Mouse (Mus musculus): ENCODE results near the gene Thsd7a. TPM values are rescaled to one million over a fixed set of nuclear protein-coding genes. Genes with fewer than 3 reads are reported as not detected.

Gene Thsd7a
- polyA plus RNA-seq, 1 experiment = 2.4 TPM

DNA sequence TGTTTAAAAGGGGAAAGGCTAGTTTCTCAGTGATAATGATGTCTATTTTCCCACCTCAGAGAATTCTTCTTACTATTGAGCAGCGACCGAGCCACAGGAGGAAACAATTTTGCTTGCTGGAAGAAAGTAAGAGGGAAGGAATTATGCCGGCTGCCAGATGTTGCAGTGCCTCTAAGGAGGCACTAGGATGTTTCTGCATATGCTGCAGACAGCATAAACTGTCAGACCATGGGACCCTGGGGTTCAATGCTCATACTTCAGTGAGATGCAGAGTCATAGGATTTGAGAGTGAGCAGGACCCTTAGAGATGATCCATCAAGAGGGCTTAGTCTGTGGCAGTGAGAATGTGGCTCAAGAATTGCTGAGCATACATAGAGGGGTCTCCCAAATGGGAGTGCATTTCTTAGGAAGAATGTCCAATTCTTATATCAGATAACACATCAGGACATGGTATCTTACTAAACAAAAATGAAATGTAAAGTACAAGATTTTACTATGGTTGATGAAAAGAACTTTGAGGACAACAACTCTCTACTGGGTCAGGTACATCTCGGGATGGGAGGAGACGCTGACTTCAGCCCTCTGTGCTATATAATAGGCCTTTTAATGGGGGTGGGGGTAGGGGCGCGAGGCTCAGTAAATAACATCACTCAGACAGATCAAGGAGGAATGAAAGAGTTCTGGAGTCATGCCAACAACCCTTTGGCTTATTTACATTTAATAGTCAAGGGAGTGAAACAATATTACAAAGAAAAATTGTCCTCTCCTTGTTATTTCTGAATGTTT lies 281.7 kb downstream of the Thsd7a start:
- H3K9ac ChIP-seq (ENCODE audit: low read depth, poor library complexity, severe bottlenecking) = no peak overlapping the region
- no peak overlapping the region for H3K27ac ChIP-seq (ENCODE audit: insufficient read depth, low read length)
- no peaks in the 10 kb centered on the region for H3K9me3 ChIP-seq (replicated peaks; ENCODE audit: control insufficient read depth, insufficient read depth, low read length, poor library complexity, severe bottlenecking)
- no peaks in the 10 kb centered on the region for H3K36me3 ChIP-seq (ENCODE audit: control insufficient read depth, insufficient read depth, low read length, poor library complexity, severe bottlenecking)
- TF ChIP-seq EP300 (IDR thresholded peaks at IDR 0.05; ENCODE audit: insufficient read depth, low read depth, low read length) (no peak), CTCF (IDR thresholded peaks at IDR 0.05; ENCODE audit: low read depth, low read length) (no peak), POLR2A (IDR thresholded peaks at IDR 0.05; ENCODE audit: insufficient read depth, low read length) (no peak)
- H3K27me3 ChIP-seq (ENCODE audit: control insufficient read depth, insufficient read depth, low read length, poor library complexity, severe bottlenecking) = no peaks in the 10 kb centered on the region
- no peak overlapping the region for H3K4me3 ChIP-seq (ENCODE audit: low read depth, low read length)
- no peaks in the 10 kb centered on the region for H3K4me1 ChIP-seq (ENCODE audit: control insufficient read depth, insufficient read depth, low read length)

DNA sequence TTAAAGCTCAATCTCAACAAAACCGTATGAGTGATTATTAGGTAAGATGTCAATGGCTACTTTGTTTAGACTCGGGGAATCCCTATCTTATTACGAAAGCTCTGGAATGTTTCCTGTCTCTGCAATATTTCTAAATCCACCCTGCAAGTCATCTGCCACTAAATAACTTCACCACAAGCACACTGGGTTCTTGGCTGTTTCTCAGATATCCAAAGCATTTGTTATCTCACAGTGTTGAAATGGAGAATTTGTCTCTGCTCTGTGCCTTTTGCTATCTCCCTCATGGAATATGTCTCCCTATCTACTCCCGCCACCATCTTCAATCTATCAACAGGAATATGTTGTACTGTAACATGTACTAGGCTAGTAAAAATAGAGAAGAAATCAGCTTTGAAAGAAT lies 290.4 kb downstream of the Thsd7a start:
- TF ChIP-seq CTCF (IDR thresholded peaks at IDR 0.05; ENCODE audit: low read depth, low read length) (no peak), POLR2A (IDR thresholded peaks at IDR 0.05; ENCODE audit: insufficient read depth, low read length) (no peak), EP300 (IDR thresholded peaks at IDR 0.05; ENCODE audit: insufficient read depth, low read depth, low read length) (no peak)
- Histone ChIP-seq H3K9me3 (replicated peaks; ENCODE audit: control insufficient read depth, insufficient read depth, low read length, poor library complexity, severe bottlenecking) (no peaks in the 10 kb centered on the region), H3K9ac (ENCODE audit: low read depth, poor library complexity, severe bottlenecking) (no peak overlapping the region), H3K36me3 (ENCODE audit: control insufficient read depth, insufficient read depth, low read length, poor library complexity, severe bottlenecking) (no peaks in the 10 kb centered on the region), H3K4me1 (ENCODE audit: control insufficient read depth, insufficient read depth, low read length) (no peaks in the 10 kb centered on the region), H3K27ac (ENCODE audit: insufficient read depth, low read length) (no peak overlapping the region), H3K4me3 (ENCODE audit: low read depth, low read length) (no peak overlapping the region), H3K27me3 (ENCODE audit: control insufficient read depth, insufficient read depth, low read length, poor library complexity, severe bottlenecking) (no peaks in the 10 kb centered on the region)

DNA sequence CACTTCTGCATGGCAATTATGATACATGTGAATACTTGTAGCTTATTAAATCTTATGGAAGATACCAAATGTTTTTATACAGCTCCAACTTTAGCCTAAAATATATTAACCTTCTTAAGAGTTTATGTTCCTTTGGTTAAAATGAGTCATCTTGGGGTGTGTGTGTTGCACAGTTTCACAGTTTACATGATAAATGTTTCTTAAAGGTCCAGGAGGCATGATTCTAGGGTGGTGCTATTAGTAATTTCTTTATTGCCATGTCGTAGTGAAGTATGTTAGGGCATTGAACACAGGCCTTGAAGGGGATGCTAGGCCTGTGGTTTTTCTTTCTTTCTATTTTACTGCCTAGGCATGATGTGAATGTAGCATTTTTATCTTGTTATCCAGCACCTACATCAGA lies 291.8 kb downstream of the Thsd7a start:
- TF ChIP-seq POLR2A (IDR thresholded peaks at IDR 0.05; ENCODE audit: insufficient read depth, low read length) = no peak
- H3K27me3 ChIP-seq (ENCODE audit: control insufficient read depth, insufficient read depth, low read length, poor library complexity, severe bottlenecking) = no peaks in the 10 kb centered on the region
- no peak overlapping the region for H3K27ac ChIP-seq (ENCODE audit: insufficient read depth, low read length)
- H3K36me3 ChIP-seq (ENCODE audit: control insufficient read depth, insufficient read depth, low read length, poor library complexity, severe bottlenecking) = no peaks in the 10 kb centered on the region
- H3K4me1 ChIP-seq (ENCODE audit: control insufficient read depth, insufficient read depth, low read length) = no peaks in the 10 kb centered on the region
- H3K9me3 ChIP-seq (replicated peaks; ENCODE audit: control insufficient read depth, insufficient read depth, low read length, poor library complexity, severe bottlenecking) = no peaks in the 10 kb centered on the region
- no peak overlapping the region for H3K9ac ChIP-seq (ENCODE audit: low read depth, poor library complexity, severe bottlenecking)
- no peak overlapping the region for H3K4me3 ChIP-seq (ENCODE audit: low read depth, low read length)

DNA sequence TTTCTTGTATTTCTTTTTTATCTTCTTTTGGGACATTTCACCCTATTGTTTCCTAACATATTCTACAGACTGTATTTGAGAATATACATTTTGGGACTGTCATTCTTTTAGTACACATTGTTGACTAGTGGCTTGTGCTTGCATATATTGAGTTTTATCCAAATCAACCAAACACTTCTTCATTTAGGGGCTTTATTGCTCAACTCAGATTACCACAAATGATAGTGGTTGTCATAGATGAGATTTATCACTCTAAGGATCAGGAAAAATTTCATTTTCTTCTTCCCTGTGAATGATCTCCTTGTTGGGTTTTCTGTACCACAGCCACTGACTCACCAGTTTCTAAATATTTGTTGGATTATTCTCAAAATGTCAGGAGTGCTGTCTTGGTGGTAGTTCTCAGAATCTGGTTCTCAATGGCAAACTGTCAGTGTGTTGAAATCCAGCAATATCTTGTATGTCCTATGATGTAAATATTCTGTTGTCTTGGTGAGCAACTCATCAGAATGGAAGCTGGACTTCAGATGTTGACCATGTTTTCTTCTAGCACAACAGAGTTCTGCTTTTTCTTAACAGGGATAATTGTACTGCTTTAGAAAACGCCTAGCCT lies 294.2 kb downstream of the Thsd7a start:
- no peak overlapping the region for H3K4me3 ChIP-seq (ENCODE audit: low read depth, low read length)
- no peaks in the 10 kb centered on the region for H3K9me3 ChIP-seq (replicated peaks; ENCODE audit: control insufficient read depth, insufficient read depth, low read length, poor library complexity, severe bottlenecking)
- H3K9ac ChIP-seq (ENCODE audit: low read depth, poor library complexity, severe bottlenecking) = no peak overlapping the region
- H3K27me3 ChIP-seq (ENCODE audit: control insufficient read depth, insufficient read depth, low read length, poor library complexity, severe bottlenecking) = no peaks in the 10 kb centered on the region
- H3K4me1 ChIP-seq (ENCODE audit: control insufficient read depth, insufficient read depth, low read length) = no peaks in the 10 kb centered on the region
- no peak overlapping the region for H3K27ac ChIP-seq (ENCODE audit: insufficient read depth, low read length)
- no peaks in the 10 kb centered on the region for H3K36me3 ChIP-seq (ENCODE audit: control insufficient read depth, insufficient read depth, low read length, poor library complexity, severe bottlenecking)
- TF ChIP-seq CTCF (IDR thresholded peaks at IDR 0.05; ENCODE audit: low read depth, low read length) = no peak
- TF ChIP-seq EP300 (IDR thresholded peaks at IDR 0.05; ENCODE audit: insufficient read depth, low read depth, low read length) = no peak
- TF ChIP-seq POLR2A (IDR thresholded peaks at IDR 0.05; ENCODE audit: insufficient read depth, low read length) = no peak

DNA sequence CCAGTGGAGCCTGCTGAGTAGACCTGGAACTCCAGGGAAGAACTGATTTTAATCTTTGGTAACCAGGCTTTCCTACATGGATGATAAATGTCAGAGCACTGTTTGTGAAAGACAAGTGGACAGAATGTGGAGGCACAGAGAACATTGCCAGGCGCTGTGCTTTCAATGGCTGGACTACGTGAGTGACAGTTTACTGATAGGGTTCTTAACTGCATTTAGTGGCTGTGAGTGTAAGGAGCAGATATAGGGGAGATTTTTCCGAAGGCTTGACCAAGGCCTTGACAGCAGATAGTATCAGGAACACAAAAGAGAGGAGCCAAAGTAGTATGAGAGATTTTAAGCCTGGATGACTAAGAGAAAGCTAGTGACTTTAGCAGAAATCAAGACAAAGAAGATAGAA lies 295.1 kb downstream of the Thsd7a start:
- no peak overlapping the region for H3K9ac ChIP-seq (ENCODE audit: low read depth, poor library complexity, severe bottlenecking)
- no peaks in the 10 kb centered on the region for H3K36me3 ChIP-seq (ENCODE audit: control insufficient read depth, insufficient read depth, low read length, poor library complexity, severe bottlenecking)
- H3K27ac ChIP-seq (ENCODE audit: insufficient read depth, low read length) = no peak overlapping the region
- H3K4me1 ChIP-seq (ENCODE audit: control insufficient read depth, insufficient read depth, low read length) = no peaks in the 10 kb centered on the region
- H3K9me3 ChIP-seq (replicated peaks; ENCODE audit: control insufficient read depth, insufficient read depth, low read length, poor library complexity, severe bottlenecking) = no peaks in the 10 kb centered on the region
- H3K27me3 ChIP-seq (ENCODE audit: control insufficient read depth, insufficient read depth, low read length, poor library complexity, severe bottlenecking) = no peaks in the 10 kb centered on the region
- H3K4me3 ChIP-seq (ENCODE audit: low read depth, low read length) = no peak overlapping the region
- no peak for TF ChIP-seq CTCF (IDR thresholded peaks at IDR 0.05; ENCODE audit: low read depth, low read length)
- no peak for TF ChIP-seq POLR2A (IDR thresholded peaks at IDR 0.05; ENCODE audit: insufficient read depth, low read length)
- no peak for TF ChIP-seq EP300 (IDR thresholded peaks at IDR 0.05; ENCODE audit: insufficient read depth, low read depth, low read length)

DNA sequence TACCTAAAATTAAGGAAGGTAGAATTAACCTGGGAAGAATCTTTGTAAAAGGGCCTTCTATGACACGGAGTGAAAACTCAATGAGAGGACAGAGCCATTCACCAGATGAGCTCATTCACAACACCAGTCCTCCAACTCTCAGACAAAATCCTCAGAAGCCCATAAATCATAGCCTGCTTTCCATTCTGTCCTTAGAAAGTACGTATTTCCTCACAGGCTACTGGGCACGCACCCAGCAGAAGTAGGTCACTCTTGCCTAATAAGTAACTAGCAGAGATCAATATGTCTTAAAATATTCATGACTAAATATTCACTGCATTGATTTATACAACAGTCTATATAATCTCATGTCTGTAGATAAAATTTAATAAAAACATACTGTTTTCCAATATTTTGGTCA lies 300.4 kb downstream of the Thsd7a start:
- no peaks in the 10 kb centered on the region for H3K36me3 ChIP-seq (ENCODE audit: control insufficient read depth, insufficient read depth, low read length, poor library complexity, severe bottlenecking)
- H3K9me3 ChIP-seq (replicated peaks; ENCODE audit: control insufficient read depth, insufficient read depth, low read length, poor library complexity, severe bottlenecking) = no peaks in the 10 kb centered on the region
- H3K9ac ChIP-seq (ENCODE audit: low read depth, poor library complexity, severe bottlenecking) = no peak overlapping the region
- no peak overlapping the region for H3K27ac ChIP-seq (ENCODE audit: insufficient read depth, low read length)
- H3K4me3 ChIP-seq (ENCODE audit: low read depth, low read length) = no peak overlapping the region
- H3K27me3 ChIP-seq (ENCODE audit: control insufficient read depth, insufficient read depth, low read length, poor library complexity, severe bottlenecking) = no peaks in the 10 kb centered on the region
- no peak for TF ChIP-seq EP300 (IDR thresholded peaks at IDR 0.05; ENCODE audit: insufficient read depth, low read depth, low read length)
- no peak for TF ChIP-seq POLR2A (IDR thresholded peaks at IDR 0.05; ENCODE audit: insufficient read depth, low read length)
- TF ChIP-seq CTCF (IDR thresholded peaks at IDR 0.05; ENCODE audit: low read depth, low read length) = no peak
- no peaks in the 10 kb centered on the region for H3K4me1 ChIP-seq (ENCODE audit: control insufficient read depth, insufficient read depth, low read length)

Data from ES-Bruce4 (cell line).